Mouse (Mus musculus) forebrain, embryonic 11.5 days (tissue): ENCODE measurements around the gene Cotl1. TPM values are rescaled to one million over a fixed set of nuclear protein-coding genes. Genes with fewer than 3 reads are reported as not detected.

Experiments
- ATAC-seq: fragments of 200-750 bp; cut with Nextera tagmentation; replicated peaks from 2 replicates; pipeline ENCODE4 v1.8.0; 2017; ENCODE audit warnings: moderate TSS enrichment; ENCODE audit not compliant: low FRiP score
- DNase-seq: peaks from one replicate; pipeline ENCODE4 v3.0.0-alpha.2; 2017; ENCODE audit warnings: low spot score
- H3K27ac ChIP-seq: fragments of 300-500 bp; sonication (generic); 2 replicates; pipeline ENCODE4 v1.5.1; 2014; ENCODE audit warnings: low read depth, low read length
- H3K27me3 ChIP-seq: fragments of 300-500 bp; sonication (generic); 2 replicates; pipeline ENCODE4 v1.6.1; 2014; ENCODE audit warnings: mild to moderate bottlenecking, low read length, mixed read lengths; ENCODE audit not compliant: control insufficient read depth, insufficient read depth
- H3K36me3 ChIP-seq: fragments of 300-500 bp; sonication (generic); 2 replicates; pipeline ENCODE4 v1.6.1; 2014; ENCODE audit warnings: mild to moderate bottlenecking, low read length, moderate library complexity, mixed read lengths; ENCODE audit not compliant: control insufficient read depth, insufficient read depth
- H3K4me1 ChIP-seq: fragments of 300-500 bp; sonication (generic); replicated peaks from 2 replicates; pipeline ENCODE4 v1.6.1; 2014; ENCODE audit warnings: low read length, mixed read lengths; ENCODE audit not compliant: control insufficient read depth, insufficient read depth
- H3K4me2 ChIP-seq: fragments of 300-500 bp; sonication (generic); 2 replicates; pipeline ENCODE4 v1.6.1; 2014; ENCODE audit warnings: low read depth, mild to moderate bottlenecking, low read length, moderate library complexity, mixed read lengths; ENCODE audit not compliant: severe bottlenecking
- H3K4me3 ChIP-seq: fragments of 300-500 bp; sonication (generic); 2 replicates; pipeline ENCODE4 v1.5.1; 2014; ENCODE audit warnings: low read depth, low read length
- H3K9ac ChIP-seq: fragments of 300-500 bp; sonication (generic); 2 replicates; pipeline ENCODE4 v1.6.1; 2014; ENCODE audit warnings: low read length
- H3K9me3 ChIP-seq: fragments of 300-500 bp; sonication (generic); 2 replicates; pipeline ENCODE4 v1.6.1; 2016; ENCODE audit warnings: low read length, mixed read lengths; ENCODE audit not compliant: control insufficient read depth
- WGBS: fragments of 180-500 bp; shearing (Covaris S2); extraction: QIAGEN DNeasy Blood & Tissue Kit; methylation state at CpG from one replicate; pipeline ENCODE4 v1.1.7; 2014; 5-methylcytosine and 5-hydroxymethylcytosine counted together
- polyA plus RNA-seq: library from polyadenylated mRNA; unstranded; fragments of >200 nt; fragmentation: Nextera tagmentation; extraction: Ambion mirVana; gene quantifications from 2 replicates; pipeline ENCODE4 v1.2.1, GENCODE M21; 2014

The Cotl1 gene
- polyA plus RNA-seq, 1 experiment from 2014 or later = 167 TPM

- WGBS = 59% methylated on average over 23 of the region's 23 CpGs
- Histone ChIP-seq H3K4me3 (no peak overlapping the region), H3K36me3 (no peaks in the 10 kb centered on the region), H3K27me3 (no peaks in the 10 kb centered on the region), H3K27ac (no peak overlapping the region; the same call in 1 of the 2 replicates), H3K4me2 (no peak overlapping the region), H3K9me3 (no peaks in the 10 kb centered on the region), H3K4me1 (peaks cover 3% of the 10 kb centered on the region; the same call in 1 of the 2 replicates), H3K9ac (no peak overlapping the region)
- ATAC-seq = peak; percentile 63
- DNase-seq = peak; percentile 62
Measured at GRCm38 (mm10) chr8:119810127-119810868, 30.0 kb downstream of the Cotl1 start.

GRCm38 (mm10) chr8:119809620-119810019 is 30.7 kb downstream of the Cotl1 start:
- Histone ChIP-seq H3K27me3 (no peaks in the 10 kb centered on the region), H3K4me3 (no peak overlapping the region), H3K9me3 (no peaks in the 10 kb centered on the region), H3K4me1 (peaks cover 3% of the 10 kb centered on the region; the same call in 1 of the 2 replicates), H3K36me3 (no peaks in the 10 kb centered on the region), H3K9ac (no peak overlapping the region), H3K27ac (no peak overlapping the region), H3K4me2 (no peak overlapping the region)
- ATAC-seq (peak; percentile 22; the same call in 1 of the 2 replicates), DNase-seq (no peak)
- WGBS = 95% methylated on average over 9 of the region's 9 CpGs

- DNase-seq = no peak
- ATAC-seq = no peak
- 84% methylated on average over 4 of the region's 4 CpGs for WGBS
- Histone ChIP-seq H3K27me3 (no peaks in the 10 kb centered on the region), H3K4me3 (no peak overlapping the region), H3K4me2 (no peak overlapping the region), H3K9me3 (no peaks in the 10 kb centered on the region), H3K4me1 (peaks cover 3% of the 10 kb centered on the region; the same call in 1 of the 2 replicates), H3K9ac (no peak overlapping the region), H3K36me3 (no peaks in the 10 kb centered on the region), H3K27ac (no peak overlapping the region)
Measured at GRCm38 (mm10) chr8:119807687-119808086, 32.7 kb downstream of the Cotl1 start.

- Histone ChIP-seq H3K27ac (no peak overlapping the region), H3K4me3 (no peak overlapping the region), H3K36me3 (no peaks in the 10 kb centered on the region), H3K9ac (no peak overlapping the region), H3K9me3 (no peaks in the 10 kb centered on the region; the same call in 1 of the 2 replicates), H3K27me3 (no peaks in the 10 kb centered on the region), H3K4me1 (peaks cover 3% of the 10 kb centered on the region; the same call in 1 of the 2 replicates), H3K4me2 (no peak overlapping the region)
- DNase-seq (no peak), ATAC-seq (no peak)
- 83% methylated on average over 14 of the region's 14 CpGs for WGBS
Measured at GRCm38 (mm10) chr8:119806422-119807263, 33.7 kb downstream of the Cotl1 start.

- ATAC-seq (no peak), DNase-seq (no peak)
- no peaks in the 10 kb centered on the region; the same call in 1 of the 2 replicates for H3K9me3 ChIP-seq
- no peaks in the 10 kb centered on the region for H3K36me3 ChIP-seq
- H3K27me3 ChIP-seq = no peaks in the 10 kb centered on the region
- 75% methylated on average over 8 of the region's 8 CpGs for WGBS
- H3K4me2 ChIP-seq = no peak overlapping the region
- H3K27ac ChIP-seq = no peak overlapping the region
- H3K4me3 ChIP-seq = no peak overlapping the region
- no peak overlapping the region for H3K9ac ChIP-seq
- peaks cover 4% of the 10 kb centered on the region; the same call in 1 of the 2 replicates for H3K4me1 ChIP-seq
Measured at GRCm38 (mm10) chr8:119805275-119805674, 35.1 kb downstream of the Cotl1 start.

- H3K9ac ChIP-seq = no peak overlapping the region
- whole genome bisulfite sequencing = 100% methylated on average over 1 of the region's 1 CpGs
- no peak for DNase-seq
- no peak overlapping the region for H3K4me3 ChIP-seq
- no peaks in the 10 kb centered on the region; the same call in 1 of the 2 replicates for H3K9me3 ChIP-seq
- no peak overlapping the region for H3K4me2 ChIP-seq
- H3K4me1 ChIP-seq = peaks cover 13% of the 10 kb centered on the region
- no peaks in the 10 kb centered on the region for H3K27me3 ChIP-seq
- no peak for ATAC-seq
- H3K36me3 ChIP-seq = no peaks in the 10 kb centered on the region
- H3K27ac ChIP-seq = no peak overlapping the region
Measured at GRCm38 (mm10) chr8:119802592-119802991, 37.8 kb downstream of the Cotl1 start.

- ATAC-seq (no peak), DNase-seq (no peak)
- Histone ChIP-seq H3K4me2 (no peak overlapping the region), H3K36me3 (no peaks in the 10 kb centered on the region), H3K27me3 (no peaks in the 10 kb centered on the region), H3K9me3 (no peaks in the 10 kb centered on the region; the same call in 1 of the 2 replicates), H3K27ac (no peak overlapping the region), H3K4me3 (no peak overlapping the region), H3K9ac (no peak overlapping the region), H3K4me1 (peaks cover 13% of the 10 kb centered on the region)
- 28% methylated on average over 4 of the region's 4 CpGs for WGBS
Measured at GRCm38 (mm10) chr8:119801168-119801567, 39.2 kb downstream of the Cotl1 start.

GRCm38 (mm10) chr8:119798965-119799264 is 41.4 kb downstream of the Cotl1 start:
- Histone ChIP-seq H3K9ac (no peak overlapping the region; the same call in 1 of the 2 replicates), H3K27ac (peak overlapping the region; percentile 53), H3K4me1 (peaks cover 13% of the 10 kb centered on the region), H3K27me3 (no peaks in the 10 kb centered on the region), H3K4me3 (no peak overlapping the region), H3K4me2 (no peak overlapping the region), H3K9me3 (no peaks in the 10 kb centered on the region; the same call in 1 of the 2 replicates), H3K36me3 (no peaks in the 10 kb centered on the region)
- WGBS = 54% methylated on average over 2 of the region's 2 CpGs
- ATAC-seq (peak; percentile 4; the same call in 1 of the 2 replicates), DNase-seq (no peak)
